In genomic region chr2:150770747-150771146, GRCm38 (mm10) we compare ENCODE assay signal across 8 mouse cellular contexts. TPM values are rescaled to one million over a fixed set of nuclear protein-coding genes. Genes with fewer than 3 reads are reported as not detected.
A peak's percentile ranks its signal among the peaks of the same experiment; 100 is the strongest.
DNase-seq lines count a peak whose midpoint lies in the region; ATAC-seq and TF ChIP-seq lines count a peak whose summit lies in the region.

No protein-coding gene starts in this region.

- DNase-seq in ovary, adult 18-20 months (ENCODE audit: low spot score), result peak; percentile 71
- DNase-seq in ovary, postnatal 10 days (ENCODE audit: low spot score), result no peak
- peak; percentile 90 for DNase-seq in lung, postnatal 0 days (ENCODE audit: low spot score)
- peak; percentile 86 for DNase-seq in urinary bladder, adult 2 months (ENCODE audit: low spot score)
- no peak for DNase-seq in thymus, postnatal 10 days (ENCODE audit: low spot score in 2 of 2)
- no peak for DNase-seq in embryo, embryonic 10.5 days (ENCODE audit: low spot score)

- peaks cover 31% of the 10 kb centered on the region for H3K4me1 ChIP-seq in forebrain, embryonic 15.5 days
- H3K4me1 ChIP-seq in intestine, embryonic 15.5 days (replicated peaks), result no peaks in the 10 kb centered on the region; the same call in 1 of the 2 replicates
- H3K4me1 ChIP-seq in lung, postnatal 0 days (ENCODE audit: insufficient read depth, low read depth, low read length), result peaks cover 7% of the 10 kb centered on the region; the same call in 1 of the 2 replicates

- no peak for TF ChIP-seq CTCF in lung, postnatal 0 days (IDR thresholded peaks at IDR 0.05)

- no peaks in the 10 kb centered on the region for H3K9me3 ChIP-seq in forebrain, embryonic 15.5 days
- no peaks in the 10 kb centered on the region for H3K9me3 ChIP-seq in intestine, embryonic 15.5 days
- H3K9me3 ChIP-seq in lung, postnatal 0 days (ENCODE audit: low read length), result no peaks in the 10 kb centered on the region

- H3K4me3 ChIP-seq in forebrain, embryonic 15.5 days, result no peak overlapping the region
- no peak overlapping the region for H3K4me3 ChIP-seq in intestine, embryonic 15.5 days (replicated peaks)
- no peak overlapping the region for H3K4me3 ChIP-seq in lung, postnatal 0 days (ENCODE audit: low read depth, low read length)

- H3K9ac ChIP-seq in forebrain, embryonic 15.5 days (replicated peaks), result no peak overlapping the region
- no peak overlapping the region for H3K9ac ChIP-seq in intestine, embryonic 15.5 days
- H3K9ac ChIP-seq in lung, postnatal 0 days (replicated peaks; ENCODE audit: low read depth), result 0 out of 2 replicates have a peak overlapping the region, but pooled peaks have one; percentile 3

- WGBS in forebrain, embryonic 15.5 days, result 33% methylated on average over 1 of the region's 1 CpGs
- 57% methylated on average over 1 of the region's 1 CpGs for WGBS in intestine, embryonic 15.5 days
- WGBS in lung, postnatal 0 days, result 47% methylated on average over 1 of the region's 1 CpGs

- peaks cover 6% of the 10 kb centered on the region for H3K36me3 ChIP-seq in forebrain, embryonic 15.5 days
- H3K36me3 ChIP-seq in intestine, embryonic 15.5 days, result 0 out of 2 replicates have a peak, but pooled peaks cover 4% of the 10 kb centered on the region
- H3K36me3 ChIP-seq in lung, postnatal 0 days (ENCODE audit: insufficient read depth, low read length), result no peaks in the 10 kb centered on the region

- peak; percentile 60 for ATAC-seq in forebrain, embryonic 15.5 days (replicated peaks)
- ATAC-seq in intestine, embryonic 15.5 days, result peak; percentile 80
- peak; percentile 87 for ATAC-seq in lung, postnatal 0 days

- no peaks in the 10 kb centered on the region for H3K27me3 ChIP-seq in forebrain, embryonic 15.5 days
- no peaks in the 10 kb centered on the region for H3K27me3 ChIP-seq in intestine, embryonic 15.5 days (replicated peaks)
- no peaks in the 10 kb centered on the region for H3K27me3 ChIP-seq in lung, postnatal 0 days (replicated peaks; ENCODE audit: insufficient read depth, low read length)

- H3K4me2 ChIP-seq in forebrain, embryonic 15.5 days (replicated peaks), result no peak overlapping the region
- no peak overlapping the region for H3K4me2 ChIP-seq in intestine, embryonic 15.5 days (replicated peaks)
- no peak overlapping the region for H3K4me2 ChIP-seq in lung, postnatal 0 days (replicated peaks; ENCODE audit: low read depth, low read length)

- TF ChIP-seq EP300 in lung, postnatal 0 days (IDR thresholded peaks at IDR 0.05), result peak; percentile 11; the same call in 1 of the 2 replicates

- peak overlapping the region; percentile 74 for H3K27ac ChIP-seq in forebrain, embryonic 15.5 days (replicated peaks)
- peak overlapping the region; percentile 70 for H3K27ac ChIP-seq in intestine, embryonic 15.5 days
- H3K27ac ChIP-seq in lung, postnatal 0 days (ENCODE audit: low read length), result peak overlapping the region; percentile 90

RNA-seq across cellular contexts. Expression of gene Pygb, which starts 15.8 kb away (rescaled TPM):
- polyA plus RNA-seq in forebrain, embryonic 15.5 days (2015; fragmentation: Nextera tagmentation; extraction: Ambion mirVana), result 93.0 and 99.8 TPM in 2 replicates
- 85.8 and 86.2 TPM in 2 replicates for polyA plus RNA-seq in intestine, embryonic 15.5 days (2015; fragmentation: Nextera tagmentation; extraction: Ambion mirVana)
- polyA plus RNA-seq in lung, postnatal 0 days (2015; fragmentation: Nextera tagmentation; extraction: Ambion mirVana), result 43.5 and 56.6 TPM in 2 replicates
- polyA plus RNA-seq in urinary bladder, adult 2 months (2012; rRNA removed), result 290 and 354 TPM in 2 replicates

RNA-seq across cellular contexts. Expression of gene Entpd6, which starts 21.9 kb away (rescaled TPM):
- polyA plus RNA-seq in forebrain, embryonic 15.5 days (2015; fragmentation: Nextera tagmentation; extraction: Ambion mirVana), result 46.3 and 49.7 TPM in 2 replicates
- polyA plus RNA-seq in intestine, embryonic 15.5 days (2015; fragmentation: Nextera tagmentation; extraction: Ambion mirVana), result 26.5 and 28.3 TPM in 2 replicates
- polyA plus RNA-seq in lung, postnatal 0 days (2015; fragmentation: Nextera tagmentation; extraction: Ambion mirVana), result 10.1 and 11.2 TPM in 2 replicates
- polyA plus RNA-seq in urinary bladder, adult 2 months (2012; rRNA removed), result 38.4 and 46.2 TPM in 2 replicates

Comparison
In these comparisons a context has a peak if more than half of its experiments do, and no peak if none do; other contexts are left out.
1. DNase-seq: peak in ovary, adult 18-20 months (single experiment), lung, postnatal 0 days (single experiment) and urinary bladder, adult 2 months (single experiment); none in ovary, postnatal 10 days (single experiment), thymus, postnatal 10 days (0 of 2) and embryo, embryonic 10.5 days (single experiment).
2. Peak in every context shown above with its lines, with median percentiles within 50 percentile points of each other: ATAC-seq and H3K27ac ChIP-seq.